Mouse (Mus musculus): ENCODE measurements around the gene Spg20. TPM values are rescaled to one million over a fixed set of nuclear protein-coding genes. Genes with fewer than 3 reads are reported as not detected.

Gene Spg20
- 10 to 100 TPM; 15.8 to 18.6 TPM for polyA plus RNA-seq (2017; shearing (Covaris generic))

DNA sequence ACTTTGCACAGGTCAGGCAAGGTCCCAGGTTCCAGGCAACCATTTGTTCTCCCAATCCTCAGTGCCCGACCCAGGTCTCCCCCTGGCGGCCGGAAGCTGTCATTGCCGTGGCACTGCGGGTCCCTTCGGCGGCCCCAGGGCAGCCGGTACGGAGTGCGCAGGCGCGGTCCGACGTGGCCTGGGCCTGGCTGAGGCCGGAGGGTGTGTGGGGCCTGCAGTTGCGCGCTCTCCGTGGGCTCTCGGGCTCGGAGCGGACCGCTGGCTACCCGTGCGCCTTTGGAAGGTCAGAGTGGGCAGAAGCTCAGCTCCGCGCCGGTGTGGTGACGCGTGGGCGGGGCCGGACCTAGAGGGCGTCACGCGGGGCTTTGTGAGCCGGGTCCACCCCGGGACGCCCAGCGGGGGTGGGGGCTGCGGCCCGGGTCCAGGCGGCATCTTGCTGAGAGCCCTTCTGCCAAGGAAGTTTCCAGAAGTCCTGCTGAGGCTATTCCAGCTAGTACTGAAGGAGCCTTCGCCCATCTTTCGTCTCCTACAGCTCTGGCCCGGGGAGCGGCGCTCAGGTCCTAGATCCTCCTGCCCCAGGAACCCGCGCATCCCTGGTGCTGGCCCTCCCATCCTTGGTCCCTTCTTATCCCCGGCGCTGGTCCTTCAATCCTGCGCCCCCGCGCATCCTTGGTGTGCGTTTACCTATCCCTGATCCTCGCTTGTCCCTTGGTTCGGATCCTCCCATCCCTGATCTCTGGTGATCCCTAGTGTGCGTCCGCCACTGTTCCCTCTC, at the start of gene Spg20:
Gene Spg20, plus strand, starts transcription at position 174 of the 775 bp plus-strand sequence.
- peak; percentile 90 for ATAC-seq

DNA sequence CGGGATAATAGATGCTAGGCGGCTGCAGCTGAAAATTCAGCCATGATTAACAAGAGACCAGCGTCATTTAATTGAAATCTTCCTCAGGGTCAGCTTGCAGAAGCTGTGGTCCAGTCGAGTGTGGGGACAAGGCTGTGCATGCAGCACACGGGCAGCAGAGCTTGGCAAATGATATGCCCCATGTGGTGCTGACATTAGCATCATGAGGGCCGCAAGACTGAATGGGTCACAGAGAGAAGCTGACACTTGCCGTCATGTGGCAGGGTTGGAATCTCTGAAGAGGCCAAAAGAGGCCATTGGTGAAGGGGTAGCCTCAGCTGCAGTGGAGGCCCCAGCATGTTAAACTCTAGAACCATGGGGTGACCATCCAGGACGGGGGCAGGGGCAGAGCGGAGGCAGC, 49.3 kb upstream of the Spg20 start:
- no peak for ATAC-seq

DNA sequence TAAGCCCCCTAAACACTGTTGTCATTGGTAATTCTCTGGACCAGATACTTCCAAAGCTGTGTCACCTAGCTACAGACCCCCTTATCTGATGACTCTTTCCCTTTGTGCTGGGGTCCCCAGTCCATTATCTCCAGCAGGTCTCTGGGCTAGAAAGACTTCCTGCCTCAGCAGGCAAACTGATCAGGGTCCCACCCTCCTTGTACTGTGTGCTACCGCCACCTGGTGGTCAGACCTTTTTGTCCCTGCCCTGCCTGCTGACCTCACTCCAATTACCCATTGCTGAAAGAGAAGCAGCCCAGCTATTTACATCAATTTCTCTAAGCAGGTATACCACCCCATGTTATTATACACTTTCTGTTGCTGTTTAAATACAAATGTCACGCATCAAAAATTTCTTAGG, 47.5 kb upstream of the Spg20 start:
- no peak for ATAC-seq

DNA sequence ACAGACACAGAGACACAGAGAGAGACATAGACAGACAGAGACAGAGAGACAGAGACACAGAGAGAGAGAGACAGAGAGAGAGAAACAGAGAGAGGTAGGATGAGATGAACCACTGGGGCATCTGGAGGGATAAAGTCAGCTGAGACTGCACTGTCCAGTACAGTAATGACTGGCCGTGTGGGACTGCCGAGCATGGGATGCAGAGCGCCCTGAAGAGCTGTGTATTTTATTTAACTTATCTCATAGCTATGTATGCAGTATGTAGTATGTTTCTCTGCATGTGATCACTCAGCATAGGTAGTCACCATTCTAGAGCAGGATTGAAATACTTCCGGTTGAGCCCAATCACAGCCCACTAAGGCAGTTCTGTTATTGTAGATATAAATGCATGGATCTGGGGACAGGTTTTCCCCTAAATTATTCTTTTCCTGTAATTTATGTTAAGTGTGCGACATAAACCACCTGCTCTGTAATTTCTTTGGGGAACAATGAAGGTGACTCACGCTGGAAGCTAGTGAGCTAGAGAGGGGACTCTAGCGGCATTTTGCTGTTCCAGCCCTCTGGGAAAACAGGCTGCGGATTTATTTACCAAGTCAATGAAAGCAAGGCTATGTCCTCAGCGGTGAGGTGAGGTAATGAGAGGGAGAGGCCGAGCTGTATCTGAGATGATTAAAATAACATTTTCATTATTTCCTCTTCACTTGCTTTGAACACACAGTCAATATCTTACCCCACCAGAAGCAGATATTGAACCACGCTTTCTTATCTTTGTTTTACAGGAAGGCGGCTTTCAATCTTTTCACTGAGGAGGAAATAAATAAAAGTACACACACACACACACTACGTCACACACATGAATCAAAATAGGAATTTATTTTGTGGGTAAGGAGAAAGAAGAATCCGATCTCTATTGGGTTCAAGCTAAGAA, 45.9 kb upstream of the Spg20 start:
- ATAC-seq, result no peak

- no peak for ATAC-seq
Measured at GRCm38 (mm10) chr3:55066666-55067023, 45.3 kb upstream of the Spg20 start.

DNA sequence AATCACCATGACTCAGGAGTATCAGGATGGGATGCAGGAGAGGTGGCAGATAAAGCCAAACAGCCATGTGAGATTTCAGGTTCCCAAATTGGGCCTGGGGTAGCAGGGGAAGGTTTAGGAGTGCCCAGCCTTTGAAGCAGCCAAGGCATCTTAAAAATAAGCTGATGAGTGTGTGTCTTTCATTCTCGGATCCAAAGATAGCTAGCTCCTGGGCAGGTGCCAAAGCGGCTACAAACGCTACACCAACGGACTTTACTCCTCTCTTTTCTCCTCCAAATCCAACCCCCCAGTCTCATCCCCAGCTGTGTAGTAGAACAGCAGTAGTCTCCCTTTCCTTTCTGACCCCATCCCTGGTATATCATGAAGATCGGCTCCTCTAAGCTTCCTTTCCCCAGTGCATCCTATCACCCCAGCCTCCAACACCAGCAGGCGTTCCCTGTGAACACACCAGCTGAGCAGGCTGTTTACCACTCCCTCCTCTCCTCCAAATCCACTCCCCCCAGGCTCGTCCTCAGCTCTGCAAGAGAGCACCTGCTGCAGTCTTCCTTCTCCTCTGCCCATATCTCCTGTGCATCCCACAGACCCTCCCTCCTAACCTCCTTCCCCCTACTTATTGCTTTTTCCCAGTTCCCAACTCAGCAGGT, 44.0 kb upstream of the Spg20 start:
- ATAC-seq, result no peak

DNA sequence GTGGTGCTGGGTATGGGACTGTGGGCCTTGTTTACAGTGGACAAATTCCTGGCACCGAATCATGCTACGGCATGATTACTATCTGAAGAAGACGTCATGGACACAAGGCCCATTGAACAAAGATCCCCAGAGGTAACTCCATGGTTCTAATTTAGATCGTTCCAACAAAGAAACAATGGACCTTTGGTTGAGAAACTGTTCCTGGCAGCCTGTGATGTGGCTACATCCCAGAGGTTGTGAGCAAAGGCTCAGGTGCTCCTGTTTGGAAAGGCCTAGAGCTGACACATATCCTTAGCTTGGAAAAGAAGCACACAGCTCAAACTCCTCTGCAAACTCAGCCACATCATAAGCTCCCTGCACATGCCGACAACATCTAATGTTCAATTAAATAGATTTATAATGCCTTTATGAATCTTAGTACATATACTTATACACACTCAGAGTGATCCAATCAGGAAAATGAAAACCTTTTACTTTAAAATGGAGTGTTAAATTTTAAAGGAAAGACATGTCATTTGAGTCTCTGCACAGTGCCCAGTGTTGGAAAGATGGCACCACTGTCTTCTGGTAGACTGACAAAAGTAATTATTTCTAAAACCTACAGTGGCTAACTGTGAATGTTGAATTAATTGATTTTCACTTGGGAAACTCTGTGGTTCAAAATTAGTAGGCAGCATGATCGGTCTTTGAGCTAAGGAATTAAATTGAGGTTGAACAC, 37.2 kb upstream of the Spg20 start:
- ATAC-seq, result no peak

DNA sequence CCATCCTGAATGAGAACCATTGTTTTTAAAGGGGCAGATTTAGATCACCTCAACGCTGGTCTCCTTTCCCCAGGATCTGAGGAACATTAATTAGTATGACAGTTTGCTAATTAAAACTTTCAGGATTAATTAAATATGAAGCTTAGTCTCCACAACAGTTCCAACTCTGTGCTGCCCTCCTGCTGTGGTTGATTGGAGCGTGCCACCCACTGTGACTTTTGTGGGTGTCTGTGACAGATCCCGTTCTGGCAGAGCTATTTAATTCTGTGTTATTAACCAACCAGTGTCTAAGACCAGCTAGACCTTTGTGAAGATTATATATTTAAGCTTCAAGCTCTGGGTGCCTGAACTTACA, 36.6 kb upstream of the Spg20 start:
- no peak for ATAC-seq

GRCm38 (mm10) chr3:55078233-55078632, 33.7 kb upstream of the Spg20 start:
- ATAC-seq, result no peak

- ATAC-seq, result no peak
Measured at GRCm38 (mm10) chr3:55079619-55080018, 32.3 kb upstream of the Spg20 start.

- ATAC-seq, result peak; percentile 88
Measured at GRCm38 (mm10) chr3:55080055-55080454, 31.9 kb upstream of the Spg20 start.

GRCm38 (mm10) chr3:55084781-55085180, 27.1 kb upstream of the Spg20 start:
- no peak for ATAC-seq

- no peak for ATAC-seq
Measured at GRCm38 (mm10) chr3:55085716-55086115, 26.2 kb upstream of the Spg20 start.

DNA sequence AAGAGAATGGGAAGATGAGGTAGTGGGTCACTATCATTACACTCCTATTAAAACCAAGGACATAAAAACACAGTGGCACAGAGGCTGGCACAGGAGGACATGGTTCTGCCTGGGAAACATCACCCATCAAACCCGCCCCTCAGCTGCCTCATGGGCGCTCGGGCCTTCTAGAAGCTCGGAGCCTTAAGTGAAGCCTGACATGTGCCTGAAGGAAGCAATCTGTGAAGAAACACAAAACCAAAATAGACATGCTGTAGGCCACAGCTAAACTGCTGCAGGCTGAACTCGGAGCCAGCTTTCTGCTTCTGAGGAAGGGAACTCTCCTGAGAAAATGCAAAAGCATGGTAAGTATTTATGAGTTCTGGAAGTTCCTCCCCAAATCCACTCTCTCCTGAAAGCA, 25.0 kb upstream of the Spg20 start:
- ATAC-seq, result no peak

DNA sequence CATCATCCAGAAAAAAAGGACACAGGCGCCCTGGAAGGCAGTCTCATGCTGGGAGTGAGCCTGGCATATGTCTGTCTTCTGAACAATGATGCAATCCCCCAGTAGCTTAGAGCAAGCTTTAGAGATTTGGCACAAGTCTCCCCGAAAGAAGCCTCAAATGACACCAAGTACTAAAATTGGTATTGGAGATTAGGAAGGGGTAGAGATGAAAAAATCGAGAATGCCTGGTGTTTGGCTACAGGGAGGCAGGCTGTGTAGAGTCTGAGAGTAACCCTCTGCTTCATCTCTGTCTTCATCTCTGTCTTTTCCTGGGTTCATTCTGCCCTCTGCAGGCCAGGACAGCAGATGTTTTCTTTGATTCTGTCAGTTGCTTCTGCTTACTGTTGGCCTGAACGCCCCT, 24.5 kb upstream of the Spg20 start:
- ATAC-seq, result no peak

DNA sequence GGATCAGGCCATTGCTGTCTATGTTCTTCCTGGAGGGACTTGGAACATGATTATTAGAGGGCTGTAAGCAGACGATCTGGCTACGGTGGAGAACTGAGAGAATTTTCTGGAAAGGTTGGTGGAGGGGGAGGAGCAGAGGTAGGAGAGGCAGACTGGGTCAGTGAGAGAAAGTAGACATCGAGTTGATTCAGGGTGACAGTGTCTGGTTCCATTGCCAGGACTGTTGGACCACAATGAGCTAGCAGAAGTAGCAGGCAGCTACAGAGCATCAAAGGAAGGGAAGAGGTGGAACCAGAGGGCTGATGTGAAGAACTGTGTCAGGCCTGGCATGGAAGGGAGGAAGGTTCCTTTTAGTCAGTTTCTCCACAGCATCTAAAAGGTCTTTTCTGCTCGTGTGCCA, 23.5 kb upstream of the Spg20 start:
- ATAC-seq, result no peak

DNA sequence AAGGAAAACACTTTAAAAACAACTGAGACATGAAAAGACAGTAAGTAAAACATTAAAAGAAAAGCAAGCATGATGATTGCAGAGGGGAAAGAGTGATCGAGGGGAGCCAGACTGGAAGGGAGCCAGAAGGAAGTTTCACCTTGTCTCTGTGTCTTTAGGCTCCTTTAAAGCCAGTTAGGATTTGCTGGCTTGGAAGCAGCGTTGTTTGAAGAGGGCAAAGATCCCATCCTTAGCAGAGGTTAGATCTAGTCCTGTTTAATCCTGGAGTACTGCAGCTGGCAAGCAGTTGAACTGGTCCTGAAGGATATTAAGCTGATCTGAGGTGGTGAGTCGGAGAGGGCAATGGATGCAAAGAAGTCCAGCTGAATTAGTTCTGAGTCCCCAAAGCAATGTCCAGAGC, 23.1 kb upstream of the Spg20 start:
- no peak for ATAC-seq

GRCm38 (mm10) chr3:55089291-55089690, 22.6 kb upstream of the Spg20 start:
- ATAC-seq, result no peak

DNA sequence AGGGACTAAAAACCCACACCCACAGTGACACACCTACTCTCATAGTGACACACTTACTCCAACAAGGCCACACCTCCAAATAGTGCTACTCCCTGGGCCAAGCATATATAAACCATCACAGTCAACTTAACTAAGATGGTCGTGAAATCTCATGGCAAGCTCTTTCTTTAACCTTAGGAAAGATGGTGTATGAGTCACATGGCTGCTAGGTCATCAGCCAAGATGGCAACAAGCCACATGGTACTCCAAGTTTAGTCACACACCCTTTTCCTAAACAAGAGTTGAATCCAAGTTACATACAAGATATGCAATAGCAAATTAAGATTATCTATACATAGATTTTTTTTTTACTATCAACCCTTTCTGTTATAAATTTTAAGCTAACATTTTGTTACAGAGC, 18.7 kb upstream of the Spg20 start:
- no peak for ATAC-seq

- ATAC-seq, result no peak
Measured at GRCm38 (mm10) chr3:55095968-55096654, 15.8 kb upstream of the Spg20 start.

- no peak for ATAC-seq
Measured at GRCm38 (mm10) chr3:55096655-55097005, 15.3 kb upstream of the Spg20 start.

- no peak for ATAC-seq
Measured at GRCm38 (mm10) chr3:55097186-55097585, 14.7 kb upstream of the Spg20 start.
